Mouse (Mus musculus): ENCODE measurements around the gene Pgm3.

The Pgm3 gene

GRCm38 (mm10) chr9:86592676-86593668 is 21.3 kb upstream of the Pgm3 start:
- TF ChIP-seq CTCF (conservative IDR thresholded peaks at IDR 0.05; ENCODE audit: low read length) (peak; percentile 53), POU5F1 (IDR thresholded peaks at IDR 0.05; ENCODE audit: borderline replicate concordance, low read length) (no peak), NANOG (IDR thresholded peaks at IDR 0.05; ENCODE audit: borderline replicate concordance, low read length) (no peak)
- H3K36me3 ChIP-seq (ENCODE audit: insufficient read depth, low read length): peaks cover 4% of the 10 kb centered on the region; the same call in 1 of the 2 replicates
- H3K27me3 ChIP-seq (ENCODE audit: insufficient read depth, low read length): no peaks in the 10 kb centered on the region
- H3K9me3 ChIP-seq (ENCODE audit: low read length): no peaks in the 10 kb centered on the region
- no peak overlapping the region for H3K4me3 ChIP-seq (replicated peaks; ENCODE audit: low read length)
- peaks cover 5% of the 10 kb centered on the region; the same call in 1 of the 2 replicates for H3K4me1 ChIP-seq (replicated peaks; ENCODE audit: low read depth, low read length)

GRCm38 (mm10) chr9:86587019-86587795 is 15.6 kb upstream of the Pgm3 start:
- no peaks in the 10 kb centered on the region for H3K27me3 ChIP-seq (ENCODE audit: insufficient read depth, low read length)
- no peaks in the 10 kb centered on the region for H3K9me3 ChIP-seq (ENCODE audit: low read length)
- H3K4me1 ChIP-seq (replicated peaks; ENCODE audit: low read depth, low read length): peaks cover 23% of the 10 kb centered on the region
- no peak overlapping the region for H3K4me3 ChIP-seq (replicated peaks; ENCODE audit: low read length)
- H3K36me3 ChIP-seq (ENCODE audit: insufficient read depth, low read length): no peaks in the 10 kb centered on the region
- TF ChIP-seq CTCF (conservative IDR thresholded peaks at IDR 0.05; ENCODE audit: low read length): no peak
- TF ChIP-seq POU5F1 (IDR thresholded peaks at IDR 0.05; ENCODE audit: borderline replicate concordance, low read length): no peak
- TF ChIP-seq NANOG (IDR thresholded peaks at IDR 0.05; ENCODE audit: borderline replicate concordance, low read length): no peak

GRCm38 (mm10) chr9:86583740-86584139 is 12.1 kb upstream of the Pgm3 start:
- no peak overlapping the region for H3K4me3 ChIP-seq (replicated peaks; ENCODE audit: low read length)

GRCm38 (mm10) chr9:86579657-86580056 is 8.0 kb upstream of the Pgm3 start:
- Histone ChIP-seq H3K9me3 (ENCODE audit: low read length) (no peaks in the 10 kb centered on the region), H3K36me3 (ENCODE audit: insufficient read depth, low read length) (peaks cover 4% of the 10 kb centered on the region), H3K27me3 (ENCODE audit: insufficient read depth, low read length) (no peaks in the 10 kb centered on the region), H3K4me3 (replicated peaks; ENCODE audit: low read length) (no peak overlapping the region), H3K4me1 (replicated peaks; ENCODE audit: low read depth, low read length) (peaks cover 18% of the 10 kb centered on the region)
- TF ChIP-seq POU5F1 (IDR thresholded peaks at IDR 0.05; ENCODE audit: borderline replicate concordance, low read length) (no peak), NANOG (IDR thresholded peaks at IDR 0.05; ENCODE audit: borderline replicate concordance, low read length) (no peak), CTCF (conservative IDR thresholded peaks at IDR 0.05; ENCODE audit: low read length) (no peak)

More at GRCm38 (mm10) chr9:86583740-86584139, 12.1 kb upstream of the Pgm3 start:
- Histone ChIP-seq H3K36me3 (ENCODE audit: insufficient read depth, low read length) (no peaks in the 10 kb centered on the region), H3K4me1 (replicated peaks; ENCODE audit: low read depth, low read length) (peaks cover 23% of the 10 kb centered on the region), H3K9me3 (ENCODE audit: low read length) (no peaks in the 10 kb centered on the region), H3K27me3 (ENCODE audit: insufficient read depth, low read length) (no peaks in the 10 kb centered on the region)
- TF ChIP-seq POU5F1 (IDR thresholded peaks at IDR 0.05; ENCODE audit: borderline replicate concordance, low read length) (no peak), NANOG (IDR thresholded peaks at IDR 0.05; ENCODE audit: borderline replicate concordance, low read length) (no peak), CTCF (conservative IDR thresholded peaks at IDR 0.05; ENCODE audit: low read length) (peak; percentile 85)

GRCm38 (mm10) chr9:86575178-86575577 is 3.5 kb upstream of the Pgm3 start:
- TF ChIP-seq CTCF (conservative IDR thresholded peaks at IDR 0.05; ENCODE audit: low read length): no peak
- TF ChIP-seq POU5F1 (IDR thresholded peaks at IDR 0.05; ENCODE audit: borderline replicate concordance, low read length): no peak
- TF ChIP-seq NANOG (IDR thresholded peaks at IDR 0.05; ENCODE audit: borderline replicate concordance, low read length): no peak
- H3K4me1 ChIP-seq (replicated peaks; ENCODE audit: low read depth, low read length): peaks cover 36% of the 10 kb centered on the region
- no peaks in the 10 kb centered on the region for H3K27me3 ChIP-seq (ENCODE audit: insufficient read depth, low read length)
- no peak overlapping the region for H3K4me3 ChIP-seq (replicated peaks; ENCODE audit: low read length)
- H3K9me3 ChIP-seq (ENCODE audit: low read length): no peaks in the 10 kb centered on the region
- H3K36me3 ChIP-seq (ENCODE audit: insufficient read depth, low read length): peaks cover 20% of the 10 kb centered on the region

GRCm38 (mm10) chr9:86573616-86574303 is 2.1 kb upstream of the Pgm3 start:
- no peak for TF ChIP-seq POU5F1 (IDR thresholded peaks at IDR 0.05; ENCODE audit: borderline replicate concordance, low read length)
- no peak for TF ChIP-seq CTCF (conservative IDR thresholded peaks at IDR 0.05; ENCODE audit: low read length)
- TF ChIP-seq NANOG (IDR thresholded peaks at IDR 0.05; ENCODE audit: borderline replicate concordance, low read length): no peak
- no peaks in the 10 kb centered on the region for H3K9me3 ChIP-seq (ENCODE audit: low read length)
- peaks cover 48% of the 10 kb centered on the region for H3K4me1 ChIP-seq (replicated peaks; ENCODE audit: low read depth, low read length)

GRCm38 (mm10) chr9:86572636-86573291 is 1.1 kb upstream of the Pgm3 start:
- TF ChIP-seq CTCF (conservative IDR thresholded peaks at IDR 0.05; ENCODE audit: low read length): peak; percentile 61
- TF ChIP-seq NANOG (IDR thresholded peaks at IDR 0.05; ENCODE audit: borderline replicate concordance, low read length): no peak
- no peak for TF ChIP-seq POU5F1 (IDR thresholded peaks at IDR 0.05; ENCODE audit: borderline replicate concordance, low read length)
- peak overlapping the region; percentile 93 for H3K4me3 ChIP-seq (replicated peaks; ENCODE audit: low read length)
- no peaks in the 10 kb centered on the region for H3K27me3 ChIP-seq (ENCODE audit: insufficient read depth, low read length)
- no peaks in the 10 kb centered on the region for H3K9me3 ChIP-seq (ENCODE audit: low read length)
- peaks cover 52% of the 10 kb centered on the region for H3K4me1 ChIP-seq (replicated peaks; ENCODE audit: low read depth, low read length)
- H3K36me3 ChIP-seq (ENCODE audit: insufficient read depth, low read length): peaks cover 41% of the 10 kb centered on the region

More at GRCm38 (mm10) chr9:86573616-86574303, 2.1 kb upstream of the Pgm3 start:
- H3K4me3 ChIP-seq (replicated peaks; ENCODE audit: low read length): no peak overlapping the region
- H3K36me3 ChIP-seq (ENCODE audit: insufficient read depth, low read length): peaks cover 31% of the 10 kb centered on the region
- no peaks in the 10 kb centered on the region for H3K27me3 ChIP-seq (ENCODE audit: insufficient read depth, low read length)

Measured in E14TG2a.4 (cell line).